Mouse (Mus musculus): ENCODE measurements around the gene Ralbp1.

- TF ChIP-seq NANOG (IDR thresholded peaks at IDR 0.05; ENCODE audit: borderline replicate concordance, low read length) (no peak), CTCF (conservative IDR thresholded peaks at IDR 0.05; ENCODE audit: low read length) (no peak), POU5F1 (IDR thresholded peaks at IDR 0.05; ENCODE audit: borderline replicate concordance, low read length) (no peak)
Measured at GRCm38 (mm10) chr17:65903826-65904225, 18.2 kb upstream of the Ralbp1 start.
